Mouse (Mus musculus) liver, postnatal 0 days (tissue): ENCODE measurements around the gene Mast3.

Experiments used
- CTCF ChIP-seq: sonication (generic); IDR thresholded peaks from 2 replicates; pipeline ENCODE4 v1.5.1; 2016; ENCODE audit warnings: antibody characterized with exemption, low read depth
- EP300 ChIP-seq: IDR thresholded peaks from 2 replicates; pipeline ENCODE4 v1.6.1; 2016; ENCODE audit warnings: antibody characterized with exemption, low read depth, mild to moderate bottlenecking

DNA sequence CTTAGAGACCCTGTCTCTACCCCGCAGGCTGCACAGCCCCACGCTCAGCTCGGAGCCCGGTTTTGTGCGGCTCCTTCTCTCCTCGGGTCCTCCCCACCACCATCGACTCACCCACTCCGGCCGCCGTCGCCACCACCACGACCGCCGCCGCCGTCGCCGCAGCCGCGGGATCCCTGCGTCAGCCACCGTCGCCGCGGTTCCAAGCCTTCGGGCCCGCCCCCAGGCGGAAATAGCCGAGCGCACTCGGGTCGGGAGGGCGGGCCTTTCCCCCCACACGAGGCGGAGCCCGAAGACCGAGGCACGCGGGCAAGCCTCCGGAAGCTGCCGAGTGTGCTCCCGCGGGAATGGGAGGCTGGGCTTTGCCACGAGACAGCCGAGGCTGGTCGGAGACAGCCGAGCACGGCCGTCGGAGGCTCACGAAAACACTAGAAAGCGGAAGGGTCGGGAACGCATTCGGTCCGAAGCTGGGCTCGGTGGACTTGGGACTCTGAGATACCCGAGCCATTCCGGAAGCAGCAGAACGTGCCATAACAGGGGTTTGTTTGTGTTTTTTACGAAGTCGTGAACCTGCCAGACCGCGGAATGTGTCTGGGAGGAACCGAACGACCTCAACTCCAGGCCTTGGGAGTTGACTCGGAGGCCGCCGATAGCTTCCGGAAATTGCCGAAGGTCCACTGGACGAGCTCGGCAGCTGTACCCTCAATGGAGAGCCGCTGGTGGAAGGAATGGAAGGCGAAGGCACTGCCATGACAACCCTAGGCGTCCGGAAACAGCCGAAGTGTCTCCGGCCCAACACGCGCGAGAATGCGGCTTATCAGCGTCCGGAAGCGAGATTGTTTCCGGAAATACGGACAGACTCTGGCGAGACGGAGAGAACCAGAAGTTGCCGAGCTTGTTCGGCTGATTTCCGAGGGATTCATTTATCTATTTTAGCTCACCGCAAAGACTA is 28.1 kb downstream of the Mast3 start, which contains the start of gene Pik3r2:
- TF ChIP-seq CTCF, result no peak
- peak; percentile 54 for TF ChIP-seq EP300
